Mouse (Mus musculus): ENCODE measurements at regions not wholly inside any gene's neighbourhood (a gene's known extent, or its start where the extent isn't known, plus 50 kb on each side); places are given as distances from the start of the nearest gene placed in this dataset.

DNA sequence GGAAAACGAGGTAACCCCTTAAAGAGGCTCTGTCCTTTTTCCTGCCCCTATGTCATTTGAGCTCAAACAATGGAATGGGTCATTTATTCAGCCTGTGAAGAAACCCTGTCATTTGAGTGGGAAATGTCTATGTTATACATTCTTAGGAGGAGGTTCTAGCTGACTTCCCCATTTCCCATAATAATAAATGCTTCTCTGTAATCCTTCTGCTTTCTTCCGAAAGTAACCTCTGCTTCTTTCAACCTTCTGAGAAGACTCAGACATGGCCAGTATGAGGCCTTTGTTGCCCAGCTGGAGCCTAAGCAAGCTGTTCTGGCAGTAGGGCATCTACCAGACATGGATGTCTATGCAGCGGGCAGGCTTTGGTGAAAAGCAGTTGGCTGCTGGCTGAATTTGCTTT lies 150.2 kb upstream of the Pik3r1 start:
- TF ChIP-seq CTCF (IDR thresholded peaks at IDR 0.05; ENCODE audit: low read depth) (no peak), EP300 (IDR thresholded peaks at IDR 0.05; ENCODE audit: low read depth) (no peak)

Measured in liver, postnatal 0 days (tissue).